Mouse (Mus musculus) midbrain, postnatal 0 days (tissue): ENCODE results near the gene Rtl10. TPM values are rescaled to one million over a fixed set of nuclear protein-coding genes. Genes with fewer than 3 reads are reported as not detected.

Experiments
- ATAC-seq: fragments of 200-750 bp; cut with Nextera tagmentation; 2 replicates; pipeline ENCODE4 v1.8.0; 2017; ENCODE audit warnings: moderate number of reproducible peaks, mild to moderate bottlenecking, moderate TSS enrichment, moderate library complexity; ENCODE audit not compliant: low FRiP score
- DNase-seq: peaks from one replicate; pipeline ENCODE4 v3.0.0-alpha.2; 2015; ENCODE audit warnings: low spot score
- H3K27ac ChIP-seq: fragments of 300-500 bp; sonication (generic); 2 replicates; pipeline ENCODE4 v1.5.1; 2014; ENCODE audit warnings: low read depth, mild to moderate bottlenecking, low read length, mixed read lengths
- H3K27me3 ChIP-seq: fragments of 300-500 bp; sonication (generic); 2 replicates; pipeline ENCODE4 v1.6.1; 2014; ENCODE audit warnings: low read length, control low read depth, mixed read lengths; ENCODE audit not compliant: insufficient read depth
- H3K36me3 ChIP-seq: fragments of 300-500 bp; sonication (generic); 2 replicates; pipeline ENCODE4 v1.6.1; 2014; ENCODE audit warnings: low read length, control low read depth, mixed read lengths; ENCODE audit not compliant: insufficient read depth
- H3K4me1 ChIP-seq: fragments of 300-500 bp; sonication (generic); 2 replicates; pipeline ENCODE4 v1.6.1; 2014; ENCODE audit warnings: mild to moderate bottlenecking, control low read depth, antibody characterized with exemption, low read length, mixed read lengths; ENCODE audit not compliant: insufficient read depth
- H3K4me2 ChIP-seq: fragments of 300-500 bp; sonication (generic); 2 replicates; pipeline ENCODE4 v1.6.1; 2014; ENCODE audit warnings: low read depth, mild to moderate bottlenecking, low read length, mixed read lengths; ENCODE audit not compliant: poor library complexity, severe bottlenecking
- H3K4me3 ChIP-seq: fragments of 300-500 bp; sonication (generic); 2 replicates; pipeline ENCODE4 v1.5.1; 2014; ENCODE audit warnings: low read depth, mild to moderate bottlenecking, low read length, moderate library complexity
- H3K9ac ChIP-seq: fragments of 300-500 bp; sonication (generic); replicated peaks from 2 replicates; pipeline ENCODE4 v1.6.1; 2014; ENCODE audit warnings: mild to moderate bottlenecking, low read length, moderate library complexity, mixed read lengths; ENCODE audit not compliant: poor library complexity, severe bottlenecking
- H3K9me3 ChIP-seq: fragments of 300-500 bp; sonication (generic); 2 replicates; pipeline ENCODE4 v1.6.1; 2016; ENCODE audit warnings: low read length, control low read depth
- CTCF ChIP-seq: IDR thresholded peaks from 2 replicates; pipeline ENCODE4 v1.5.1; 2016; ENCODE audit warnings: antibody characterized with exemption, mild to moderate bottlenecking
- WGBS: fragments of 180-500 bp; shearing (Covaris S2); extraction: QIAGEN DNeasy Blood & Tissue Kit; methylation state at CpG from one replicate; pipeline ENCODE4 v1.1.7; 2014; 5-methylcytosine and 5-hydroxymethylcytosine counted together
- polyA plus RNA-seq: library from polyadenylated mRNA; unstranded; fragments of >200 nt; fragmentation: Nextera tagmentation; extraction: Ambion mirVana; gene quantifications from 2 replicates; pipeline ENCODE4 v1.2.1, GENCODE M21; 2015
- total RNA-seq: library from RNA; depleted of rRNA; stranded (reverse); fragments of >200 nt; gene quantifications from 2 replicates; pipeline ENCODE4 v1.2.3, GENCODE M21; 2014; rRNA removed

Gene Rtl10
- total and polyA plus RNA-seq, 2 experiments from 2014 or later = 3.8 to 7.1 TPM

DNA sequence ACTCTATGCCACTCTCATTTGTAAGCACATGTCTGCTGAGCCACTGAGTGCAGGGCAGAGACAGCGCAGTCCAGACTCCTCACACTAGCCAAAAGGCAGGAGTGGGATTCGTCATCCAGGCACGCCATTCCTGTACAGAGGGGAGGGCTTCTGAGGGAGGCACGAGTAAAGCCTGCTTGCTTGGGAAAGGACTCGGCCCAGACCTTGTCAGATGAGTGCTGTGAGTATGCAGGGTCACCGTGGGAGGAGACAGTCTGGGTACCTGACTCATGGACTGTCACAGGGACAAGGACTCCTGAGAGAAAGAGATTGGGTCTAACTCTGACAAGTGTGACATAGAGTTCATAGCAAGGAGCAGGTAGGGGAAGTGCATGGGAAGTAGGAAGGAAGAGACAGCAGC lies 40.6 kb downstream of the Rtl10 start:
- Histone ChIP-seq H3K4me2 (no peak overlapping the region), H3K27me3 (no peaks in the 10 kb centered on the region), H3K9ac (no peak overlapping the region), H3K4me1 (no peaks in the 10 kb centered on the region), H3K4me3 (no peak overlapping the region), H3K27ac (no peak overlapping the region), H3K36me3 (no peaks in the 10 kb centered on the region), H3K9me3 (no peaks in the 10 kb centered on the region)
- ATAC-seq (no peak), DNase-seq (no peak)
- 80% methylated on average over 6 of the region's 6 CpGs for WGBS
- TF ChIP-seq CTCF = no peak

DNA sequence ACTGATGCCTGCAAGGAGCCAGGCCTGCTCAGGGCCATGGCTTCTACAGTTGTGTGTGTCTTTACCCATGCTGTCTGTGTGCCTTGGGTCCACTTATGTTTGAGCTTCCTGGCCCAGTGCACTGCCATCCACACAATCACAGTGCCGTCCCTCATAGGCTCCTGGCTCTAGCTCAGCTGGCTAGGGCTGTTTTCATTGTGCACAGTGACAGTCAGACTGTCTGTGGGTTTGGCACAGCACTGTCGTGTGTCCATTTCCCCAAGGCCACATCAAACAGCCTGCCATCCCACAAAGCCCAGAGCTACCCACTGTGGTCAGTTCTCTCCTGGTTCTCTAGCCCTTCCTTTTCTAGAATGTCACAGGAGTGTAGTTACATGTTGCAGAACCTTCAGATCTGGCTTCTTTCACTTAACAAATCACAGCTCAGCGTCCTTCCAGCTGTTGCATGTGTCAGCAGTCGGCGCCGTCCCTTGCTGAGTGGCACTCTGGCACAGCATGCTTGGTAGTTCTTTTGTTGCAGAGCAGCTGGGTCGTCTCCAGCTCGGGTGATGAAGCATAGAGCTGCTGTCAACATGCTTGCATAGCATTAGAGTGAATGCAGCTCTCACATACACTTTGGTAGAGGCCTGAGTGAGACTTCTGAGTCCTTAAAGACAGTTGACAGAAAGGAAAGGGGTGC lies 44.6 kb downstream of the Rtl10 start:
- DNase-seq (peak; percentile 55), ATAC-seq (no peak)
- no peak overlapping the region for H3K9ac ChIP-seq
- H3K36me3 ChIP-seq = no peaks in the 10 kb centered on the region
- TF ChIP-seq CTCF = no peak
- H3K4me1 ChIP-seq = no peaks in the 10 kb centered on the region
- no peak overlapping the region for H3K27ac ChIP-seq
- WGBS = 46% methylated on average over 8 of the region's 8 CpGs
- no peaks in the 10 kb centered on the region for H3K9me3 ChIP-seq
- H3K4me3 ChIP-seq = no peak overlapping the region
- H3K4me2 ChIP-seq = no peak overlapping the region
- H3K27me3 ChIP-seq = no peaks in the 10 kb centered on the region

- no peaks in the 10 kb centered on the region for H3K9me3 ChIP-seq
- WGBS = 58% methylated on average over 5 of the region's 5 CpGs
- no peaks in the 10 kb centered on the region for H3K4me1 ChIP-seq
- ATAC-seq (no peak), DNase-seq (peak; percentile 36)
- H3K27ac ChIP-seq = no peak overlapping the region
- TF ChIP-seq CTCF = no peak
- H3K4me3 ChIP-seq = no peak overlapping the region
- H3K36me3 ChIP-seq = no peaks in the 10 kb centered on the region
- no peak overlapping the region for H3K4me2 ChIP-seq
- no peak overlapping the region for H3K9ac ChIP-seq
- no peaks in the 10 kb centered on the region for H3K27me3 ChIP-seq
These were observed 49.2 kb downstream of the Rtl10 start for GRCm38 (mm10) chr16:18547891-18548290.

Other genes with a start within 250 kb of the Rtl10 start
- 0.57 TPM in 1 of 2 replicates, not detected in the other for gene Gm49776, start 240.6 kb upstream of the Rtl10 start, total RNA-seq
- 1.3 TPM in 1 of 2 replicates, not detected in the other for gene Gm49776, start 240.6 kb upstream of the Rtl10 start, polyA plus RNA-seq
- 40.3 and 46.7 TPM in 2 replicates for gene Dgcr8, start 209.7 kb upstream of the Rtl10 start, total RNA-seq
- gene Dgcr8, start 209.7 kb upstream of the Rtl10 start, polyA plus RNA-seq = 23.4 and 23.7 TPM in 2 replicates
- gene Tango2, start 150.8 kb upstream of the Rtl10 start, total RNA-seq = 40.3 and 44.1 TPM in 2 replicates
- 88.0 and 94.8 TPM in 2 replicates for gene Tango2, start 150.8 kb upstream of the Rtl10 start, polyA plus RNA-seq
- 161 and 219 TPM in 2 replicates for gene Arvcf, start 150.7 kb upstream of the Rtl10 start, total RNA-seq
- 54.5 and 60.6 TPM in 2 replicates for gene Arvcf, start 150.7 kb upstream of the Rtl10 start, polyA plus RNA-seq
- gene Txnrd2, start 72.5 kb upstream of the Rtl10 start, total RNA-seq = 13.3 and 22.9 TPM in 2 replicates
- gene Txnrd2, start 72.5 kb upstream of the Rtl10 start, polyA plus RNA-seq = 38.3 and 42.6 TPM in 2 replicates
- 62.3 and 74.6 TPM in 2 replicates for gene Comt, start 72.0 kb upstream of the Rtl10 start, total RNA-seq
- 95.0 and 103 TPM in 2 replicates for gene Comt, start 72.0 kb upstream of the Rtl10 start, polyA plus RNA-seq
- 9.1 and 12.4 TPM in 2 replicates for gene Gnb1l, start 188 bp upstream of the Rtl10 start, total RNA-seq
- 20.5 and 21.0 TPM in 2 replicates for gene Gnb1l, start 188 bp upstream of the Rtl10 start, polyA plus RNA-seq
- gene Tbx1, start 91.8 kb downstream of the Rtl10 start, total RNA-seq = 0.52 and 1.3 TPM in 2 replicates
- 0.70 and 0.81 TPM in 2 replicates for gene Tbx1, start 91.8 kb downstream of the Rtl10 start, polyA plus RNA-seq
- 28.6 and 39.4 TPM in 2 replicates for gene Gp1bb, start 123.5 kb downstream of the Rtl10 start, total RNA-seq
- 11.6 and 11.9 TPM in 2 replicates for gene Gp1bb, start 123.5 kb downstream of the Rtl10 start, polyA plus RNA-seq
- gene Gm49601, start 127.5 kb downstream of the Rtl10 start, total RNA-seq = 14.2 and 33.6 TPM in 2 replicates
- 3.4 and 7.0 TPM in 2 replicates for gene Gm49601, start 127.5 kb downstream of the Rtl10 start, polyA plus RNA-seq
- 376 and 407 TPM in 2 replicates for gene Sept5, start 131.1 kb downstream of the Rtl10 start, total RNA-seq
- 247 and 258 TPM in 2 replicates for gene Sept5, start 131.1 kb downstream of the Rtl10 start, polyA plus RNA-seq